Mouse (Mus musculus) olfactory bulb, adult 2 months (tissue): ENCODE data around the gene Sycp2.

Experiments
- CTCF ChIP-seq: fragments of 200-500 bp; IDR thresholded peaks from 2 replicates; pipeline ENCODE4 v1.5.1; 2012; ENCODE audit warnings: low read depth, mild to moderate bottlenecking, low read length, moderate library complexity; ENCODE audit not compliant: insufficient read depth
- POLR2A ChIP-seq: fragments of 200-500 bp; IDR thresholded peaks from 2 replicates; pipeline ENCODE4 v1.6.1; 2012; ENCODE audit warnings: mild to moderate bottlenecking, low read depth, low read length, moderate library complexity; ENCODE audit not compliant: insufficient read depth

- no peak for TF ChIP-seq CTCF
- TF ChIP-seq POLR2A = no peak
Measured at GRCm38 (mm10) chr2:178407053-178407815, at the start of gene Sycp2.
